Mouse (Mus musculus) kidney, postnatal 25 days (tissue): ENCODE measurements at regions not wholly inside any gene's neighbourhood (a gene's known extent, or its start where the extent isn't known, plus 50 kb on each side); places are given as distances from the start of the nearest gene placed in this dataset.

Experiments
- DNase-seq, 2 experiments: peaks; one replicate each; pipeline ENCODE4 v3.0.0; 2021; ENCODE audit warnings: mixed read lengths in 2 of 2

GRCm38 (mm10) chr4:25542136-25542535, 257.9 kb downstream of the Fut9 start:
- peak in 1 of 2 experiments; percentile 28 for DNase-seq
